Mouse (Mus musculus): Measurements from ENCODE around the gene Tbx2.

- no peak for TF ChIP-seq CTCF (IDR thresholded peaks at IDR 0.05; ENCODE audit: extremely low read depth, insufficient read depth, insufficient read length, insufficient replicate concordance)
- no peak for TF ChIP-seq POLR2A (IDR thresholded peaks at IDR 0.05; ENCODE audit: low read depth, low read length)
These were observed 5.5 kb downstream of the Tbx2 start for GRCm38 (mm10) chr11:85837648-85838423.
